Mouse (Mus musculus) kidney, embryonic 14.5 days (tissue): ENCODE results near the gene Myadm. TPM values are rescaled to one million over a fixed set of nuclear protein-coding genes. Genes with fewer than 3 reads are reported as not detected.
A peak's percentile ranks its signal among the peaks of the same experiment; 100 is the strongest.

Source experiments
- ATAC-seq: fragments of 200-750 bp; cut with Nextera tagmentation; 2 replicates; pipeline ENCODE4 v1.8.0; 2017; ENCODE audit warnings: moderate number of reproducible peaks, mild to moderate bottlenecking, moderate TSS enrichment, moderate library complexity; ENCODE audit not compliant: low FRiP score, low TSS enrichment
- H3K27ac ChIP-seq: fragments of 300-500 bp; sonication (generic); 2 replicates; pipeline ENCODE4 v1.5.1; 2014; ENCODE audit warnings: low read depth, mild to moderate bottlenecking, low read length, moderate library complexity, mixed read lengths
- H3K27me3 ChIP-seq: fragments of 300-500 bp; sonication (generic); 2 replicates; pipeline ENCODE4 v1.6.1; 2014; ENCODE audit warnings: mild to moderate bottlenecking, low read length; ENCODE audit not compliant: control insufficient read depth, insufficient read depth
- H3K36me3 ChIP-seq: fragments of 300-500 bp; sonication (generic); 2 replicates; pipeline ENCODE4 v1.6.1; 2014; ENCODE audit warnings: low read length, mixed read lengths; ENCODE audit not compliant: control insufficient read depth, insufficient read depth
- H3K4me1 ChIP-seq: fragments of 300-500 bp; sonication (generic); 2 replicates; pipeline ENCODE4 v1.6.1; 2014; ENCODE audit warnings: low read length, mixed read lengths; ENCODE audit not compliant: control insufficient read depth, insufficient read depth
- H3K4me2 ChIP-seq: fragments of 300-500 bp; sonication (generic); replicated peaks from 2 replicates; pipeline ENCODE4 v1.6.1; 2014; ENCODE audit warnings: low read depth, mild to moderate bottlenecking, low read length
- H3K4me3 ChIP-seq: fragments of 300-500 bp; sonication (generic); 2 replicates; pipeline ENCODE4 v1.5.1; 2014; ENCODE audit warnings: mild to moderate bottlenecking, low read length
- H3K9ac ChIP-seq: fragments of 300-500 bp; sonication (generic); 2 replicates; pipeline ENCODE4 v1.6.1; 2014; ENCODE audit warnings: low read depth, mild to moderate bottlenecking, low read length, moderate library complexity
- H3K9me3 ChIP-seq: fragments of 300-500 bp; sonication (generic); 2 replicates; pipeline ENCODE4 v1.6.1; 2016; ENCODE audit warnings: low read length; ENCODE audit not compliant: control insufficient read depth
- WGBS: fragments of 180-500 bp; shearing (Covaris S2); extraction: QIAGEN DNeasy Blood & Tissue Kit; methylation state at CpG from one replicate; pipeline ENCODE4 v1.1.7; 2014; 5-methylcytosine and 5-hydroxymethylcytosine counted together
- polyA plus RNA-seq: library from polyadenylated mRNA; unstranded; fragments of >200 nt; fragmentation: Nextera tagmentation; extraction: Ambion mirVana; gene quantifications from 2 replicates; pipeline ENCODE4 v1.2.1, GENCODE M21; 2014

Gene Myadm
- polyA plus RNA-seq, 1 experiment from 2014 or later, result 81.3 TPM

- H3K9me3 ChIP-seq, result no peaks in the 10 kb centered on the region
- H3K4me1 ChIP-seq, result peaks cover 12% of the 10 kb centered on the region; the same call in 1 of the 2 replicates
- no peak overlapping the region for H3K4me3 ChIP-seq
- H3K9ac ChIP-seq, result no peak overlapping the region
- no peak for ATAC-seq
- H3K4me2 ChIP-seq, result no peak overlapping the region
- H3K27ac ChIP-seq, result no peak overlapping the region
- H3K36me3 ChIP-seq, result peaks cover 23% of the 10 kb centered on the region
- 81% methylated on average over 5 of the region's 5 CpGs for WGBS
- H3K27me3 ChIP-seq, result no peaks in the 10 kb centered on the region
These were observed 6.6 kb downstream of the Myadm start for GRCm38 (mm10) chr7:3295321-3296110.

- Histone ChIP-seq H3K4me2 (no peak overlapping the region), H3K4me3 (no peak overlapping the region), H3K9me3 (no peaks in the 10 kb centered on the region), H3K4me1 (peaks cover 8% of the 10 kb centered on the region; the same call in 1 of the 2 replicates), H3K27ac (no peak overlapping the region), H3K27me3 (0 out of 2 replicates have a peak, but pooled peaks cover 5% of the 10 kb centered on the region), H3K9ac (no peak overlapping the region), H3K36me3 (peaks cover 23% of the 10 kb centered on the region)
- 88% methylated on average over 16 of the region's 16 CpGs for WGBS
- ATAC-seq, result no peak
These were observed 7.8 kb downstream of the Myadm start for GRCm38 (mm10) chr7:3296711-3297110.

DNA sequence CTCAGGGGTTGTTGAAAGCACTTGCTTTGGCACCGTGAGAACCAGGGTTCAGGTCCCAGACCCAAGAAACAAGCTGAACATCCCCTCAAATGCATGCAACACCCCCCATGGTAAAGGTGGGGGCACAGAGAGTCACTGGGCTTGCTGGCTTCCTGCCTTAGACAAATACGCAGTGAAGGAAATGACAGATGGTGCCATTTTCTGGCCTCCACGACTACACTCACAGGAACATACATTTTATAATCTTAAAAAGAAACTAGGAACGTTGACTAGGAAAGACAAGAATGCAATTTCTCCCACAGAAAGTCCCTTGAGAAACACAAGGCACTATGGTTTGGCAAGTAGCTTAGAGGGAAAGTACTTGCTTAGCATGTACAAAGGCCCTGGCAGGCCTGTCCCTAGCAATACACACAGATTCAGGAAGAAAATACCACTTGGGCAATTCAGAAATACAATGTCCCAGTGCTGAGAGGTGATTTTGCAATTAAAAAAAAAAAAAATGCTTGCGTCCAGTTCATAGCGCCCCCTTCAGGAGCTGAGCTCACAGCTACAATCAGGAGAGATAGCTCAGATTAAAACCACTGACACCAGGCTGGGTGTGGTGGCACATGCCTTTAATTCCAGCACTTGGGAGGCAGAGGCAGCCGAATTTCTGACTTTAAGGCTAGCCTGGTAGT is 11.2 kb downstream of the Myadm start:
- WGBS, result 56% methylated on average over 7 of the region's 7 CpGs
- no peak for ATAC-seq
- Histone ChIP-seq H3K4me2 (no peak overlapping the region), H3K9me3 (no peaks in the 10 kb centered on the region), H3K4me1 (peaks cover 9% of the 10 kb centered on the region; the same call in 1 of the 2 replicates), H3K27ac (no peak overlapping the region), H3K4me3 (no peak overlapping the region), H3K36me3 (peaks cover 23% of the 10 kb centered on the region), H3K9ac (no peak overlapping the region), H3K27me3 (peaks cover 33% of the 10 kb centered on the region)

GRCm38 (mm10) chr7:3300891-3301627 is 12.2 kb downstream of the Myadm start:
- H3K36me3 ChIP-seq, result peaks cover 23% of the 10 kb centered on the region
- no peak overlapping the region for H3K9ac ChIP-seq
- peaks cover 9% of the 10 kb centered on the region; the same call in 1 of the 2 replicates for H3K4me1 ChIP-seq
- no peaks in the 10 kb centered on the region for H3K9me3 ChIP-seq
- no peak overlapping the region for H3K4me3 ChIP-seq
- no peak overlapping the region for H3K4me2 ChIP-seq
- H3K27me3 ChIP-seq, result peaks cover 38% of the 10 kb centered on the region
- WGBS, result 70% methylated on average over 8 of the region's 8 CpGs
- no peak overlapping the region for H3K27ac ChIP-seq
- ATAC-seq, result no peak

- Histone ChIP-seq H3K27me3 (peaks cover 38% of the 10 kb centered on the region), H3K4me1 (peaks cover 9% of the 10 kb centered on the region; the same call in 1 of the 2 replicates), H3K4me2 (peak overlapping the region; percentile 56), H3K4me3 (peak overlapping the region; percentile 33), H3K9ac (peak overlapping the region; percentile 40; the same call in 1 of the 2 replicates), H3K9me3 (no peaks in the 10 kb centered on the region), H3K27ac (no peak overlapping the region), H3K36me3 (peaks cover 17% of the 10 kb centered on the region)
- peak; percentile 33; the same call in 1 of the 2 replicates for ATAC-seq
- WGBS, result 7% methylated on average over 33 of the region's 33 CpGs
These were observed 13.0 kb downstream of the Myadm start for GRCm38 (mm10) chr7:3301628-3302555.

DNA sequence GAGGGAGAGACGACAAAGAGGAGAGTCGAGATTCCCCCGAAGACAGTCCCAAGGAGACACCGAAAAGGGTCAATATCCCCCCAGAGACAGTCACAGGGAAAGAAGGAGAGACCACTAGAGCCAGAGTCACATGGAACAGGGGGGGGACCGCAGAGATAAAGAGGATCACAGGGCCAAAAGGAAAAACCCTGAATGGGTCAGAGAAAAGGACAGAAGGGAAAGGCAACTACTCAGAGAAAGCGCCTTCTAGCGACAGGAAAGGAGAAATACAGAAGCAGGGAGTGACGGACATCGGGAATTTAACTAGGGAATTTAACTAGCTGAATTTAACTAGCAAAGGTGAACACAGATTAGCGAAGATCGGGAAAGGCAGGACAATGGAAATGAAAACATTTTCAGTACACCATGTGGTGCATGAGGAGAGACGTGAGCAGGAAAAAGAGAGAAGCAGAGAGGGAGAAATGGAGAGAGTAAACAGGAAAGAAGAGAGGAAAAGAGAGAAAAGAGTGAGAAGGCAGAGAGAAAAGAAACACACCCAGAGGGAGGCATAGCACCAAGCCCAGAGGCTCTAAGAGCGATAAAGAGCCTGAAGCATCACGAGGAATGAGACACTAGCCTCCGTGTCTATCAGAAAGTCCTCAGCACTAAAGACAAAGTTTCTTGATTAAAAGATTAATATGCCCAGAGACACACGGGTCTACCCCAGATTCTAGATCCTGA is 13.8 kb downstream of the Myadm start:
- Histone ChIP-seq H3K4me1 (peaks cover 9% of the 10 kb centered on the region; the same call in 1 of the 2 replicates), H3K9ac (peak overlapping the region; percentile 40; the same call in 1 of the 2 replicates), H3K36me3 (peaks cover 9% of the 10 kb centered on the region), H3K27me3 (peaks cover 38% of the 10 kb centered on the region), H3K4me2 (peak overlapping the region; percentile 56), H3K27ac (no peak overlapping the region), H3K4me3 (peak overlapping the region; percentile 37), H3K9me3 (no peaks in the 10 kb centered on the region)
- 3% methylated on average over 16 of the region's 16 CpGs for WGBS
- peak; percentile 6; the same call in 1 of the 2 replicates for ATAC-seq

DNA sequence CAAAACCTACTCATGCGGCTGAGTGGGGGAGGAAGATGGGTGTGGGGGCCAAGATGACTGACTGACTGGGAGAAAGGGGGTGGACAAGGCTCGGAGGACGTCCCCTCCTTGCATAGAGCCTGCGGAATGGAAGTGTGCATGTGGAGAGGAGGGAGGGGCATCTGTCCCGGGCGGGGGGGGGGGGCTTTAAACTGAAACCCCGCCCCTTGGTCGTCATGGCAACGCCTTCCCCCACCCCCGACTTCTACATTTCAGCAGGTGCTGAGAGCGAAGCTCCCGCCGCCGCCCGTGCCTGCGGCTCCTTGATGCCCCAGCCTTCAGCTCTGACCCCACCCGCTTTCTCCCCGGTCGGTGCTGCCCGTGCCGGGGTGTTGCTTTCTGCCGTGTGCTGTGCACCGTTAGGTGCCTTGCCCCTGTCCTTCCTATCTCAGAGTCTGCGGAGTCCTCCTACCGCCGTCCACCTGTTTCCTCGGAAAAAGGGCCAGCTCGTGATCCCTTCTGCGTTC is 14.4 kb downstream of the Myadm start:
- WGBS, result under 1% methylated on average over 26 of the region's 29 CpGs
- H3K9ac ChIP-seq, result 0 out of 2 replicates have a peak overlapping the region, but pooled peaks have one; percentile 23
- H3K4me3 ChIP-seq, result peak overlapping the region; percentile 37
- no peaks in the 10 kb centered on the region for H3K9me3 ChIP-seq
- peaks cover 9% of the 10 kb centered on the region; the same call in 1 of the 2 replicates for H3K4me1 ChIP-seq
- peak; percentile 65 for ATAC-seq
- H3K4me2 ChIP-seq, result peak overlapping the region; percentile 56
- H3K27ac ChIP-seq, result no peak overlapping the region
- H3K36me3 ChIP-seq, result peaks cover 4% of the 10 kb centered on the region; the same call in 1 of the 2 replicates
- peaks cover 38% of the 10 kb centered on the region for H3K27me3 ChIP-seq
